Mouse (Mus musculus): ENCODE results near the gene Rfc2.

DNA sequence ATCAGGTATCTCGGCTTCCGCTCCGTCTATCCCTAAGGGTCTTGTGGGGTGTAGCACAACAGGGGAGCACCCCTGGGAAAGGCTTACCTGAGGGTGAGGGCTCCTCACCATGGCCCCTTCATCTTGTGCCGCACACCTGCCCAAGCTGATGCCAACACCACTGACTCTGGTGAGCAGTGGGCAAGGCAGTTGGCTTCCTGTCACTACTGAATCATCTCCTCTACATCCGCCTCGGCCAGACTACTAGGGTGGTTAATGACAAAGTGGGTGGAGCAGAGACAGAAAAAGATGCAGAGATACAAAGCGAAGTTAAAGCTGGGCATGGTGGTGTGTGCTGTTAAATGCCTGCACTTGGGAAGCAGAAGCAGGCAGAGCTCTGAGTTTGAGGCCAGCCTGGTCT lies 33.6 kb downstream of the Rfc2 start, which contains the start of gene Lat2:
- no peak for TF ChIP-seq GATA1 (IDR thresholded peaks at IDR 0.05; ENCODE audit: low read length)
- TF ChIP-seq TAL1 (IDR thresholded peaks at IDR 0.05; ENCODE audit: low read length): no peak

Data from erythroblast, embryonic 14.5 days (primary cell).